Mouse (Mus musculus) ES-E14 (cell line): Measurements from ENCODE around the gene Hdac4. TPM values are rescaled to one million over a fixed set of nuclear protein-coding genes. Genes with fewer than 3 reads are reported as not detected.

Source experiments
- DNase-seq: peaks from one replicate; pipeline ENCODE4 v3.0.0-alpha.2; 2013; ENCODE audit warnings: low read depth, low spot score
- H3K27ac ChIP-seq: 2 replicates; pipeline ENCODE4 v1.5.1; 2012; ENCODE audit warnings: low read depth, mild to moderate bottlenecking, low read length, moderate library complexity, mixed read lengths; ENCODE audit not compliant: poor library complexity, insufficient read depth, severe bottlenecking
- H3K36me3 ChIP-seq: 2 replicates; pipeline ENCODE4 v1.6.1; 2012; ENCODE audit warnings: mild to moderate bottlenecking, low read length, moderate library complexity, mixed read lengths; ENCODE audit not compliant: control insufficient read depth, poor library complexity, insufficient read depth, severe bottlenecking
- H3K4me1 ChIP-seq, 2 experiments: fragments of 150-350 bp in 1 of 2; sonication (generic) in 1 of 2; 2 replicates each; pipeline ENCODE4 v1.6.1; 2012; ENCODE audit warnings: low read length in 2 of 2, mild to moderate bottlenecking in 1 of 2, mixed read lengths in 1 of 2; ENCODE audit not compliant: control insufficient read depth in 2 of 2, insufficient read depth in 2 of 2, poor library complexity in 1 of 2
- H3K4me3 ChIP-seq, 2 experiments: fragments of 150-350 bp in 1 of 2; sonication (generic) in 1 of 2; 2 replicates each; pipeline ENCODE4 v1.5.1; 2012; ENCODE audit warnings: low read length in 2 of 2, low read depth in 1 of 2, mild to moderate bottlenecking in 1 of 2, mixed read lengths in 1 of 2; ENCODE audit not compliant: insufficient read depth in 1 of 2, poor library complexity in 1 of 2, severe bottlenecking in 1 of 2
- H3K9ac ChIP-seq: 2 replicates; pipeline ENCODE4 v1.6.1; 2012; ENCODE audit warnings: low read depth, mild to moderate bottlenecking, low read length, mixed read lengths; ENCODE audit not compliant: poor library complexity, insufficient read depth, severe bottlenecking
- H3K9me3 ChIP-seq: fragments of 150-350 bp; sonication (generic); 2 replicates; pipeline ENCODE4 v1.6.1; 2012; ENCODE audit warnings: low read depth, mild to moderate bottlenecking, low read length; ENCODE audit not compliant: control insufficient read depth, insufficient read depth
- CHD2 ChIP-seq: IDR thresholded peaks from 2 replicates; pipeline ENCODE4 v1.6.1; 2014; ENCODE audit warnings: mild to moderate bottlenecking, low read depth, low read length, inconsistent platforms
- HCFC1 ChIP-seq: IDR thresholded peaks from 2 replicates; pipeline ENCODE4 v1.6.1; 2012; ENCODE audit warnings: low read length, inconsistent platforms, borderline replicate concordance; ENCODE audit not compliant: insufficient read depth
- MAFK ChIP-seq: IDR thresholded peaks from 2 replicates; pipeline ENCODE4 v1.6.1; 2014; ENCODE audit warnings: mild to moderate bottlenecking, low read depth, low read length, inconsistent platforms; ENCODE audit not compliant: insufficient read depth
- ZC3H11A ChIP-seq: IDR thresholded peaks from 2 replicates; pipeline ENCODE4 v1.6.1; 2012; ENCODE audit warnings: low read depth, mild to moderate bottlenecking, inconsistent platforms, low read length, borderline replicate concordance
- ZNF384 ChIP-seq: IDR thresholded peaks from 2 replicates; pipeline ENCODE4 v1.6.1; 2012; ENCODE audit warnings: low read depth, low read length, inconsistent platforms
- in situ Hi-C, 2 experiments: fragments of 600-800 bp; cut with MboI; formaldehyde crosslinking; loops; one replicate each; pipeline ENCODE4 v1.15.1; 2025; ENCODE audit warnings: low sequenced_read_pairs in 2 of 2, inconsistent platforms in 1 of 2; ENCODE audit not compliant: unreplicated experiment in 2 of 2
- total RNA-seq: library from RNA; depleted of rRNA; stranded (reverse); fragments of 300-350 nt; gene quantifications from 2 replicates; pipeline ENCODE4 v1.2.3, GENCODE M21; 2012

Gene Hdac4
- total RNA-seq, 1 experiment: 24.1 TPM

DNA sequence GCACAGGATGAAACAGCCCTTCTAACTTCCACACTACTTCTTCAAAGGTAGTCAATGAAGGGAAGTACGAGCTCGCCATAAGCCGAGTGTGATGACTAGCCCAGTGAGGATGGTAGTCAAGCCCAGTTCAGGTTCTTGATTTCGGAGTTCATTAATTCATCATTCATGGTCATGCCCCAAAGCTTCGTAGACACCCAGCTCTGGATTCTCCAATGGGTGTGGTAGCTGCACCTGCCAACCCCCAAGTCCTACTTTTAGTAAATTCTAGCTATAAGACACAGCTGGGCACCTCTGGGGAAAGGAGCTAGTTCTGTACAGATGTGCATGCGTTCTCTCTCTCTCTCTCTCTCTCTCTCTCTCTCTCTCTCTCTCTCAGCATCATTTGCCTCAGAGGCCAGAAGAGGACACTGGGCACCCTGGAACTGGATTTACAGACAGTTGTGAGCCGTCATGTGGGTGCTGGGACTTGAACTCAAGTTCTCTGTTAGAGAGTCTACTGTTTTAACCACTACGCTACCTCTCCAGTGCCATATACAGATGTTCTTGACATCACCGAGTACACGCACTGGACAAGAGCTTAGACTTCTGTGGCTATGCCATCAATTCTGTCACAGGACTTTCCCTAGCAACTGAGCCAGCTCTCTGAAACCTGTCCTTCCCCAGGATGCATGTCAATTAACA is 113.2 kb downstream of the Hdac4 start:
- no peak for TF ChIP-seq HCFC1
- TF ChIP-seq CHD2: no peak
- TF ChIP-seq ZNF384: no peak
- TF ChIP-seq ZC3H11A: no peak
- TF ChIP-seq MAFK: no peak
- DNase-seq: no peak
- H3K4me3 ChIP-seq: no peak overlapping the region
- in situ Hi-C loops: no loop called here
- H3K9me3 ChIP-seq: no peaks in the 10 kb centered on the region
- H3K9ac ChIP-seq: no peak overlapping the region
- H3K27ac ChIP-seq: no peak overlapping the region
- no peaks in the 10 kb centered on the region for H3K36me3 ChIP-seq
- H3K4me1 ChIP-seq: no peaks in the 10 kb centered on the region; a peak in 1 of 4 replicates

DNA sequence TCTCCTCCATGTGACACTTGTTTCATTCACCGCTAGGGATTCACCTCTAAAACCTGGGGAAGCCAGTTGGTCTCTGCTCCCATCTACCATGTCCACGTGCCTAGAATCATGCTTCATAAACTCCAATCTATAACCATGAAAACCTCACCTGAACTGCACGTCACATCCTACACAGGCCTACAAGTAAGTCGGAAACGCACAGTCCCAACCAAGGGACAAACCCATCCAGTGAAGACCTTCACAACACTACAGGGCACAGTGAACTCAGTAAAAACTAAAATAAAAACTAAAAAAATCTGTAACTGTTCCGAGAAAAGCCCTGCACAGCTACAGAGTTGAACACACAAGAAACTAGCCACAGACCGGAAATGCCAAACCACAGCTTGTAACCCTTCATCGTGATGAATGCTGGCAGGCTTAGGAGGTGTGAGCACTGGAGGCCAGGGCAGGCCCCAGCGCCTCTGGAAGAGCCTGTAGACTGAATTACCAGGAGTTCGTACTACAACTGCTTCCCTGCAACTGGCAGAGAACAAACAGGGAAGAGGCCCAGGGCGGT is 115.4 kb downstream of the Hdac4 start:
- Histone ChIP-seq H3K4me1 (no peaks in the 10 kb centered on the region), H3K27ac (no peak overlapping the region), H3K9me3 (no peaks in the 10 kb centered on the region), H3K4me3 (no peak overlapping the region), H3K36me3 (no peaks in the 10 kb centered on the region), H3K9ac (no peak overlapping the region)
- no peak for DNase-seq
- TF ChIP-seq CHD2: no peak
- no peak for TF ChIP-seq ZC3H11A
- no peak for TF ChIP-seq ZNF384
- no peak for TF ChIP-seq MAFK
- no peak for TF ChIP-seq HCFC1
- in situ Hi-C loops: no loop called here

DNA sequence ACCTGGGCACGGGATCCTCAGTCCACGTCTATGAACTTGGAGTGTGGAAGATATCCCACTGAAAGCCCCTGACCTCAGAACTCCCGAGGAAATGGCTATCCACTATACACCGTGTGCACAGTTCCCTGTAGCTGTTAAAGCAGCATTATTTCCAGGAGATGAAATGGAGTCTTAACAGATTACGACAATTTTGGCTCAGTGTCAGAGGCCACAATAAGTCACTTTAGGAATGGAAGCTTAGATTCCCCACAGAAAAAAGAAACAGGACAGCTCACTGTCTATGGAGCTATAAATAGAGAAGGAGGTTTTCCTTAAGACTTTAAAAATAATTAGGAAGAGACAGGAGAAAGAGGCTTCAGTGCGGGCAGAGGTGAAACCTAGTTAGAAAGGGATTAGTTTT is 120.2 kb downstream of the Hdac4 start:
- no peak overlapping the region for H3K4me3 ChIP-seq
- H3K27ac ChIP-seq: no peak overlapping the region
- H3K9me3 ChIP-seq: no peaks in the 10 kb centered on the region
- no peaks in the 10 kb centered on the region; a peak in 1 of 4 replicates for H3K4me1 ChIP-seq
- H3K36me3 ChIP-seq: peaks cover 2% of the 10 kb centered on the region; the same call in 1 of the 2 replicates
- DNase-seq: no peak
- in situ Hi-C loops: no loop called here
- TF ChIP-seq ZNF384: no peak
- no peak for TF ChIP-seq HCFC1
- TF ChIP-seq MAFK: no peak
- TF ChIP-seq ZC3H11A: no peak
- no peak for TF ChIP-seq CHD2
- H3K9ac ChIP-seq: no peak overlapping the region

DNA sequence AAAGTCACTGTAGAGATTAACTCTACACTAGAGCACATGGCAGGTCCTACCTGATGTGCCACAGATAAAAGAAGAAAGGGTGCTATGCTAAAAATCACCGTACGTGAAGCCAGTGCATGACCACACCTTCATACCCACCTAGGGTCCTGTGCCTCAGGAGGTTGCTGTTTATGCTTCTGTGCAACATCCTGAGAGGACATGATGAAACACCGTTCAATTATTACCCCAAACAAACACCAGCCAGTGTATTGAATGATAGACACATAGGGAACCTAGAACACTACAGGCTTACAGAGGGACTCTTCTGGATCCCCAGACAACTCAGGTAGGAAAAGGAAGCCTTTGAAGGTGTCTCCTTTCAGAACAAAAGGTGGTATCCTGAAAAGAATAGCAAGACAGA is 120.8 kb downstream of the Hdac4 start:
- peaks cover 2% of the 10 kb centered on the region; the same call in 1 of the 2 replicates for H3K36me3 ChIP-seq

More for the DNA sequence above, 120.8 kb downstream of the Hdac4 start:
- in situ Hi-C loops: no loop called here
- Histone ChIP-seq H3K9ac (no peak overlapping the region), H3K9me3 (no peaks in the 10 kb centered on the region), H3K4me3 (no peak overlapping the region), H3K27ac (no peak overlapping the region), H3K4me1 (no peaks in the 10 kb centered on the region; a peak in 1 of 4 replicates)
- no peak for DNase-seq
- TF ChIP-seq ZNF384 (no peak), HCFC1 (no peak), ZC3H11A (no peak), CHD2 (no peak), MAFK (no peak)
